Mouse (Mus musculus): ENCODE measurements around the gene Mpi. TPM values are rescaled to one million over a fixed set of nuclear protein-coding genes. Genes with fewer than 3 reads are reported as not detected.

The Mpi gene
- polyA plus RNA-seq (2015; fragmentation: Nextera tagmentation; extraction: Ambion mirVana), result 22.8 and 27.5 TPM in 2 replicates

DNA sequence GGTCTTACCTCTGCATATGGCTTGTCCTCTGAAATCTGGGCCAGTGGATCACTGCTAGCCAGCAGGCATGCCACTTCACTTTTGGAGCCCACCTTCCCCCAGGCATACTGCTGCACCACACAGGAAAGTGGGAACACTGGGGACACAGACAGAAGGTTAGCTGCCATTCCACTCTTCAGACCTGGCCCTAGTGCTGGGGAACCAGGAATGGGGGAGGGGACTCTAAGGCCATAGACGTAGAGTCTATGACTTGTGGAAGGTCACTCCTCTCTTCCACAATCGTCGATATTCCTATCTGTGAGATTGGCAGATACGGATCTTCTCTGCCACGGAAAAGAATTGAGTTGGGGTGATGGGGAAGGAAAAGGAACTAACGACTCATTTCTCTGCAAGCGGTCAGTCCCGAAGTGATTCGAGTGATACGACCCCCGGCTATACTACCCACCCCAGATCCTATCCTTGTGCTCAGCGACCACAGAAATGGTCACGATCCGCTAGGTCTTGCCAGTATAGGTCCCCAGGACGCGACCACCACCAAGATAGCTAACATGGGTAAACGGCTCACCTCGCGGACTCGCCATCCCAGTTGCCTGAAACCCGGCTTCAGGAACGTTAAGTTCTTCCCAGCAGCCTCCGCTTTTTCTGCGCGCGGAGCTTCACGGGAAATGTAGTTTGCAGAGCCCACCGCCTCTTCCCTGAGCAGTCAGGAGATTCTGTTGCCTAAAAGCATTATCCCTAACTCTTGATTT lies at the start of gene Mpi:
TSS of gene Mpi (minus strand) at position 625 of the 749 bp plus-strand sequence.
- H3K4me1 ChIP-seq (replicated peaks; ENCODE audit: control insufficient read depth, insufficient read depth, low read length), result peaks cover 2% of the 10 kb centered on the region; the same call in 1 of the 2 replicates
- TF ChIP-seq CTCF (IDR thresholded peaks at IDR 0.05; ENCODE audit: low read depth), result no peak
- peaks cover 18% of the 10 kb centered on the region; the same call in 1 of the 2 replicates for H3K36me3 ChIP-seq (ENCODE audit: control insufficient read depth, insufficient read depth)
- peak within 1 kb of the TSS; percentile 73 for H3K4me2 ChIP-seq (replicated peaks; ENCODE audit: low read depth)
- H3K27ac ChIP-seq (ENCODE audit: low read depth, low read length), result no peak within 1 kb of the TSS
- H3K27me3 ChIP-seq (replicated peaks; ENCODE audit: control insufficient read depth, insufficient read depth, low read length), result no peaks in the 10 kb centered on the region
- H3K4me3 ChIP-seq (ENCODE audit: low read depth, low read length), result peak within 1 kb of the TSS; percentile 51
- H3K9ac ChIP-seq (ENCODE audit: low read depth, low read length), result peak within 1 kb of the TSS; percentile 57
- no peaks in the 10 kb centered on the region for H3K9me3 ChIP-seq (ENCODE audit: control insufficient read depth)
- no peak for ATAC-seq
- WGBS, result 0% methylated on average over 28 of the region's 28 CpGs

DNA sequence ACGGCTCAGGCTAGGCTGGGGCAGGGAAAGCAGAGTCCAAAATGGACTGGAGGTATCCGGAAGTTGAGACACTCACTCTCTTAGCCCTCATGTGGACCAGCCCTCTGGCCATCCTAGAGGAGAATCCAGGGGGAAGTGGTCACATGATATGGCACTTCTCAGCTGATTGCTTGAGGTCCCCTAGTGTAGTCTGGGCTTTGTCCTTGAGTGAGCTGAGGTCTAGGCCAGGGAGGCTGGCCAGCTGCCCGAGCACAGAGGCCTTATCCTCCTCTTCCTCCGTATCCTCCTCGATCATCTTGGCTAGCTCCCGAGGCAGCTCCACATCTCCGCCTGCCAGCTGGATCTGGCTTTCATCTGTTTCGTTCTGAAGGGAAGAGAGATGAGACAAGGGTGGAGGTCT lies 49.5 kb upstream of the Mpi start:
- 60% methylated on average over 8 of the region's 8 CpGs for WGBS
- TF ChIP-seq CTCF (IDR thresholded peaks at IDR 0.05; ENCODE audit: low read depth), result no peak
- ATAC-seq, result no peak

DNA sequence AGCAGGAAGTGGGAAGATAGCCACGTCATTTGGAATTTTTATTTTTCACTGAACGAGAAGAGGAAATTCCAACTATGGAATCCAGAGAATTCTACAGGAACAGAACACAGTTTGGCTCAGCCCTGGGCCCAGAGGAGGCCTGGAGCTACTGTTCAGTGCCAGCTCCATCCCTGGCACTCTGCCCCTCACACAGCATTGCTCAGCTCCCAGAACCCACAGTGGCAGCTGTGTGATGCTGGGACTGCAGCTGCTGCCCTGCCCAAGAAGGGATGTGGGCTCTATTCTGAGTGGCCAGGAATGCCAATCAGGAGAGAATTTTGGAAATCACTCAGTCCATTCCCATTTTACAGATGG lies 48.8 kb upstream of the Mpi start:
- Histone ChIP-seq H3K4me1 (replicated peaks; ENCODE audit: control insufficient read depth, insufficient read depth, low read length) (peaks cover 11% of the 10 kb centered on the region), H3K36me3 (ENCODE audit: control insufficient read depth, insufficient read depth) (peaks cover under 1% of the 10 kb centered on the region), H3K9ac (ENCODE audit: low read depth, low read length) (no peak overlapping the region), H3K4me3 (ENCODE audit: low read depth, low read length) (no peak overlapping the region), H3K9me3 (ENCODE audit: control insufficient read depth) (no peaks in the 10 kb centered on the region), H3K4me2 (replicated peaks; ENCODE audit: low read depth) (no peak overlapping the region), H3K27me3 (replicated peaks; ENCODE audit: control insufficient read depth, insufficient read depth, low read length) (peaks cover 14% of the 10 kb centered on the region), H3K27ac (ENCODE audit: low read depth, low read length) (no peak overlapping the region; the same call in 1 of the 2 replicates)
- WGBS, result 2% methylated on average over 2 of the region's 2 CpGs
- no peak for TF ChIP-seq CTCF (IDR thresholded peaks at IDR 0.05; ENCODE audit: low read depth)
- no peak for ATAC-seq

More for the DNA sequence above, 49.5 kb upstream of the Mpi start:
- Histone ChIP-seq H3K9me3 (ENCODE audit: control insufficient read depth) (no peaks in the 10 kb centered on the region), H3K4me1 (replicated peaks; ENCODE audit: control insufficient read depth, insufficient read depth, low read length) (peaks cover 11% of the 10 kb centered on the region), H3K4me2 (replicated peaks; ENCODE audit: low read depth) (no peak overlapping the region), H3K27me3 (replicated peaks; ENCODE audit: control insufficient read depth, insufficient read depth, low read length) (peaks cover 21% of the 10 kb centered on the region), H3K36me3 (ENCODE audit: control insufficient read depth, insufficient read depth) (no peaks in the 10 kb centered on the region; the same call in 1 of the 2 replicates), H3K4me3 (ENCODE audit: low read depth, low read length) (no peak overlapping the region), H3K27ac (ENCODE audit: low read depth, low read length) (no peak overlapping the region), H3K9ac (ENCODE audit: low read depth, low read length) (no peak overlapping the region)

DNA sequence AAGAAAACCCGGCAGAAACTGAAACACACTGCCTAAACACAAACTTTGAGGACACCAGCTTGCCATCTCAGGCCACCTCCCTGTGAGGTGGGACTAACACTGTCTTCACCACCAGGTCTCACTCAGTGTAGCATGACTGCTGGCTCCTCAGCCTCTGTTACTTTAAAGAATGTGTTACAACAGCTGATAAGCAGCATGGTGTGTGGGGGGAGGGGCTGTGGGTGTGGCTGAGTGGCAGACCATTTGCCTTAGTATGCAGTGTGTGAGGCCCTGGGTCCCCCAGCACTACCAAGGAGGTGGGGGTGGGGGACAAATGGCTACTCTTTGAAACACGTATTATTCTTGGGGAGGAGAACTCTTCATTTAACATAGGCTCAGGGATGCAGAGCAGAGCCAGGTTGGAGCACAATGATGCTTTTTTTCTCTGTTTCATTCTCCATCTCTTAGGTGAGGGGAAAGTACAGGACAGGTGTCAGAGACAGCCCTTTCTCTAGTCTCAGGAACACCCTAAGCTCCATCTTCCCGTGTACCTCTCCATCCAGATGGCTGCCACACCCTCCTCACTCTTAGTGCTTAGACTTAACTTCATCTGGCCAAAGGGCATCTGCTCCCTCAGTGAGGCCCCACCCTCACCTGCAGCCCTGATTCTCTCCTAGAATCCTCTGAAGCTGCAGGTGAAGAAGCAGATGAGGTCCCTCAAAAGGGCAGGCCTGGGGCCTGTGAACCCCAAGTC lies 48.2 kb upstream of the Mpi start:
- no peak for TF ChIP-seq CTCF (IDR thresholded peaks at IDR 0.05; ENCODE audit: low read depth)
- peaks cover 11% of the 10 kb centered on the region for H3K4me1 ChIP-seq (replicated peaks; ENCODE audit: control insufficient read depth, insufficient read depth, low read length)
- no peak overlapping the region for H3K27ac ChIP-seq (ENCODE audit: low read depth, low read length)
- peaks cover 4% of the 10 kb centered on the region for H3K36me3 ChIP-seq (ENCODE audit: control insufficient read depth, insufficient read depth)
- peaks cover 9% of the 10 kb centered on the region for H3K27me3 ChIP-seq (replicated peaks; ENCODE audit: control insufficient read depth, insufficient read depth, low read length)
- 0 out of 2 replicates have a peak overlapping the region, but pooled peaks have one; percentile 3 for H3K4me2 ChIP-seq (replicated peaks; ENCODE audit: low read depth)
- H3K4me3 ChIP-seq (ENCODE audit: low read depth, low read length), result no peak overlapping the region
- 2% methylated on average over 3 of the region's 3 CpGs for WGBS
- ATAC-seq, result peak; percentile 83
- no peaks in the 10 kb centered on the region for H3K9me3 ChIP-seq (ENCODE audit: control insufficient read depth)
- H3K9ac ChIP-seq (ENCODE audit: low read depth, low read length), result no peak overlapping the region

DNA sequence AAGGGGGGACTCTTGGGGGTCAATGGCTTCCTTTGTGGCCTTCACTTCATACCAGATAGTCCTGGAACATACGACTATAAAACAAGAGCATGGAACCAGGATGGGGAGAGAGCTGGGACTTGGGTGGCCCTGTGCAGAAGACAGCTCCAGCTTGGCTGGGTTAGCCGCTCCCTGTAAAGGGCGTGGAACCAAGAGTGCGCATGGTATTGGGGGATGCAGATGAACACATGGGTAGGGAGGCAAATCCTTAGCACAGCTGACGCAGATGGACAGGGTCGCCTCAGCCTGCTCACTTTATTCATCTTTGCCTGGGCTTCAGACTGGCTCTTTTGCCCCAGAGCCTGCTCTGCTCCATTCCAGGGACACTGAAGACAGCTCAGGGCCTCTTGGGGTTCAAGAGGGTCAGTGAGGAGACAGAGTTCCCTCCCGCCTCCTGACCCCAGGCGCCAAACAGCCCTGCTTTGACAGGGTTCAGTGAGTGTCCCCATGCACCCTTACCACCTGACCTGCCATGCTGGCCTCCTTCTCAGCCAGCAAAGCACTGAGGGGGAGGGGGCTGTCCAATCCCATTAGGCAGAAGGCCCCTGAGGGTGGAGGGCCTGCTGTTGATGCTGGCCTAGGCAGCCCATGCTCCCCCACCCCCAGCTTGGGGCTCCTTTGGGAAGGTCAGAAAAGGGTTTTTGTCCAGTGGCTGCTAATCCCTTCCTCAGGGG lies 46.4 kb upstream of the Mpi start:
- Histone ChIP-seq H3K9ac (ENCODE audit: low read depth, low read length) (no peak overlapping the region), H3K4me1 (replicated peaks; ENCODE audit: control insufficient read depth, insufficient read depth, low read length) (peaks cover 11% of the 10 kb centered on the region), H3K36me3 (ENCODE audit: control insufficient read depth, insufficient read depth) (peaks cover 19% of the 10 kb centered on the region), H3K4me3 (ENCODE audit: low read depth, low read length) (no peak overlapping the region), H3K27me3 (replicated peaks; ENCODE audit: control insufficient read depth, insufficient read depth, low read length) (no peaks in the 10 kb centered on the region), H3K4me2 (replicated peaks; ENCODE audit: low read depth) (no peak overlapping the region), H3K27ac (ENCODE audit: low read depth, low read length) (no peak overlapping the region; the same call in 1 of the 2 replicates), H3K9me3 (ENCODE audit: control insufficient read depth) (no peaks in the 10 kb centered on the region)
- no peak for TF ChIP-seq CTCF (IDR thresholded peaks at IDR 0.05; ENCODE audit: low read depth)
- ATAC-seq, result no peak
- 71% methylated on average over 8 of the region's 8 CpGs for WGBS

DNA sequence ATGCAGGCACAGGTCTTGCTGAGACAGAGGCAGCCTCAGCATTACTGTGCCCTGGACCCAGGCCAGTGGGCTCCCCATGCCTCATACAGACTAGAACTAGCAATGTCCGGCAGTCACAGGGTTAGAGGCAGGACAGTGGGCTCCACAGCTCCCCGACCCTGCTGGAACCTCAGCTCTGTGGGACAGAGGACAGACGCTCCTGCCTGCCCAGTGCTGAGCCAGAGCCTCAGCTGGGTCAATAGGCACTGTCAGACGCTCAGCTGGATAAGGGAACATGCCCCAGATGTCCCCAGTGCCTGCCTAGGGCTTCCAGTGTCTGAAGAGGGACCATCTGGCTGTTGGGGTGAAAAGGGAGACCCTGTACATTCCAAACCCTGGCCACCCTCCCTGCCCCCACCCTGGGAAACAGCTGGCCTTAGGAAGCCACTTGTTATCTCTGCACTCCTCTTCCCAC lies 45.4 kb upstream of the Mpi start:
- Histone ChIP-seq H3K27ac (ENCODE audit: low read depth, low read length) (no peak overlapping the region), H3K9me3 (ENCODE audit: control insufficient read depth) (no peaks in the 10 kb centered on the region), H3K4me3 (ENCODE audit: low read depth, low read length) (no peak overlapping the region), H3K36me3 (ENCODE audit: control insufficient read depth, insufficient read depth) (peaks cover 27% of the 10 kb centered on the region), H3K4me2 (replicated peaks; ENCODE audit: low read depth) (no peak overlapping the region), H3K4me1 (replicated peaks; ENCODE audit: control insufficient read depth, insufficient read depth, low read length) (peaks cover 11% of the 10 kb centered on the region), H3K27me3 (replicated peaks; ENCODE audit: control insufficient read depth, insufficient read depth, low read length) (no peaks in the 10 kb centered on the region), H3K9ac (ENCODE audit: low read depth, low read length) (no peak overlapping the region; the same call in 1 of the 2 replicates)
- 52% methylated on average over 4 of the region's 4 CpGs for WGBS
- no peak for TF ChIP-seq CTCF (IDR thresholded peaks at IDR 0.05; ENCODE audit: low read depth)
- no peak for ATAC-seq
